Mouse (Mus musculus) liver, embryonic 14.5 days (tissue): ENCODE data around the gene Slc25a19.

Experiments
- CTCF ChIP-seq: IDR thresholded peaks from 2 replicates; pipeline ENCODE4 v1.5.1; 2016; ENCODE audit warnings: antibody characterized with exemption, low read depth, control low read depth
- EP300 ChIP-seq: IDR thresholded peaks from 2 replicates; pipeline ENCODE4 v1.6.1; 2016; ENCODE audit warnings: antibody characterized with exemption, low read depth

DNA sequence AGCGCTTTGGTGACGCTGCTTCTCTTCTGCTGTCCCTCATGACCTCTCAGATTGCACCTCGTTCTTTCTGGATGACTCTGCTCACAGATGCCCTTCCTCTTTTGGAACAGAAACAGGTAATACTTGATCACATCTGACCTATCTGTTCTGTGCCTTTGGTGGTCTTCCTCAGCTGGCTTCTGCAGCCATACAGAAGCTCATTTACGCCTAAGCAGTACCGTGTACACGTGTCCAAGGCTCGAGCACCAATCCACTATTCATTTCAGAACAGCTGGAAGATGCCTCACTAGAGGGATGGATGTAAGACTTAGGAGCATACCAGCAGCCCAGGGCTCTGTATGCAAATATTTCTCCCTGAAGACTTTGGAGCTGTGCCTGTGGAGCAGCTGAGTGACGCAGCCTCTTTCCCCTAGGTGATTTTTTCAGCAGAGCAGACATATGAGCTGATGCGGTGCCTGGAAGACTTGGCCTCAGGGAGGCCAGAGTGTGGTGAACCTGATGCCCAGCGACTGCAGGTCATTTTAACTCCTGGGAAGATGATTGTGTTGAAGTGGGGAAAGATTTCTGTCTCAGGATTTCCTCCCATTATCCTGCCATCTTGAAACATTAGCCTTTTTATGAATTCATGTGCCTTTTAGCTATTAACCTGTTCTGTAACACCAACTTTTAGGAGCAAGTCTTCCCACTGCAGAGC is 45.0 kb downstream of the Slc25a19 start:
- no peak for TF ChIP-seq CTCF
- TF ChIP-seq EP300, result no peak
